In the genomic region with DNA sequence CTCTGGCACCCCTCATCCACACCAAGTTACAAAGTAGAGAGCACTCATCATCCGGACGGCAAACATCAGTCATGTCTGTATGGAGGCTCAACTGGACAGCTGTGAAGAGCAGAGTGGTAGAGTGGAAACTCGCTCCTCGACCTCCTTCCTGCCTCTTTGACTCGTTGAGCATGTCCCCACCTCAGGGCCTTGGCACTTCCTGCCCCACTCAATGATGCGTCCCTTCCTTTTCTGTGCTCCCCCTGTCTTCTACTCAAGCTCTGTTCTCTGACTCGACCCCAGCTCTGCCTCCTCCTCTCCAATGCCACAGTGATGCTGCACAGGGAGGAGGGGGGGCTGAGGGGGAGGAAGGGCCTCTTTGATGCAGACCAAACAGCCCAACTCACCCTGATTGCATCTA, we compare ENCODE assay signal across 15 mouse cellular contexts. TPM values are rescaled to one million over a fixed set of nuclear protein-coding genes. Genes with fewer than 3 reads are reported as not detected.
DNase-seq lines count a peak whose midpoint lies in the region; ATAC-seq and TF ChIP-seq lines count a peak whose summit lies in the region.
"Had no signal": no experiment of that assay in that cellular context is flagged by ENCODE, and none has a peak within 500 bp of the region (broad histone marks: within the 10 kb centered on the region; RNA-seq: fewer than 3 reads in every experiment).

No protein-coding gene starts in this region.

- ATAC-seq in forebrain, embryonic 15.5 days (replicated peaks): 0 out of 2 replicates have a peak, but pooled peaks have one; percentile 23
- ATAC-seq in forebrain, embryonic 12.5 days (ENCODE audit: low FRiP score): no peak
- no peak for ATAC-seq in midbrain, embryonic 16.5 days
- no peak for ATAC-seq in midbrain, embryonic 13.5 days

- peak; percentile 44 for DNase-seq in thymus, postnatal 14 days
- DNase-seq in lung, postnatal 10 days: no peak
- DNase-seq in layer of hippocampus, adult 2 months (ENCODE audit: low spot score in 2 of 2): no peak
- DNase-seq: adrenal gland, postnatal 36 days; gastrocnemius, postnatal 10 days; kidney, adult 2 months had no signal

- H3K4me1 ChIP-seq in forebrain, embryonic 15.5 days: peaks cover 22% of the 10 kb centered on the region
- H3K4me1 ChIP-seq in forebrain, embryonic 12.5 days: peaks cover 39% of the 10 kb centered on the region
- H3K4me1 ChIP-seq in midbrain, embryonic 16.5 days (ENCODE audit: control insufficient read depth, insufficient read depth, low read length): peaks cover 18% of the 10 kb centered on the region
- H3K4me1 ChIP-seq in midbrain, embryonic 13.5 days (replicated peaks): peaks cover 30% of the 10 kb centered on the region
- peaks cover 4% of the 10 kb centered on the region for H3K4me1 ChIP-seq in bone marrow, adult 2 months (ENCODE audit: control insufficient read depth, insufficient read depth, low read length)

- 66% methylated on average over 7 of the region's 7 CpGs for WGBS in forebrain, embryonic 15.5 days
- 62% methylated on average over 7 of the region's 7 CpGs for WGBS in forebrain, embryonic 12.5 days
- WGBS in midbrain, embryonic 16.5 days: 61% methylated on average over 7 of the region's 7 CpGs
- WGBS in midbrain, embryonic 13.5 days: 62% methylated on average over 7 of the region's 7 CpGs
- 25% methylated on average over 7 of the region's 7 CpGs for WGBS in bone marrow, adult 2 months

- TF ChIP-seq CTCF in bone marrow, adult 2 months (IDR thresholded peaks at IDR 0.05; ENCODE audit: control insufficient read depth, insufficient read depth, low read length): 0 out of 2 replicates have a peak, but pooled peaks have one; percentile 4
- no peak for TF ChIP-seq CTCF in layer of hippocampus, adult 2 months (conservative IDR thresholded peaks at IDR 0.05)

- no peaks in the 10 kb centered on the region for H3K9me3 ChIP-seq in forebrain, embryonic 15.5 days
- H3K9me3 ChIP-seq in forebrain, embryonic 12.5 days: no peaks in the 10 kb centered on the region
- no peaks in the 10 kb centered on the region for H3K9me3 ChIP-seq in midbrain, embryonic 16.5 days (replicated peaks; ENCODE audit: control insufficient read depth, low read length, poor library complexity, severe bottlenecking)
- no peaks in the 10 kb centered on the region for H3K9me3 ChIP-seq in midbrain, embryonic 13.5 days
- H3K9me3 ChIP-seq: forebrain, embryonic 13.5 days; midbrain, embryonic 12.5 days had no signal

- H3K27ac ChIP-seq in forebrain, embryonic 15.5 days (replicated peaks): no peak overlapping the region
- no peak overlapping the region for H3K27ac ChIP-seq in forebrain, embryonic 12.5 days
- H3K27ac ChIP-seq in midbrain, embryonic 16.5 days (ENCODE audit: low read length): 0 out of 2 replicates have a peak overlapping the region, but pooled peaks have one; percentile 7
- H3K27ac ChIP-seq in midbrain, embryonic 13.5 days: no peak overlapping the region
- H3K27ac ChIP-seq in bone marrow, adult 2 months (ENCODE audit: control insufficient read depth, insufficient read depth, low read depth, low read length, poor library complexity): peak overlapping the region; percentile 10; the same call in 1 of the 2 replicates
- no peak overlapping the region for H3K27ac ChIP-seq in layer of hippocampus, adult 2 months
- H3K27ac ChIP-seq: forebrain, embryonic 13.5 days; midbrain, embryonic 12.5 days had no signal

- TF ChIP-seq POLR2A in bone marrow, adult 2 months (IDR thresholded peaks at IDR 0.05; ENCODE audit: borderline replicate concordance, control insufficient read depth, low read depth, low read length): no peak

- no peaks in the 10 kb centered on the region for H3K27me3 ChIP-seq in forebrain, embryonic 15.5 days
- peaks cover 29% of the 10 kb centered on the region for H3K27me3 ChIP-seq in forebrain, embryonic 12.5 days
- no peaks in the 10 kb centered on the region for H3K27me3 ChIP-seq in midbrain, embryonic 16.5 days (ENCODE audit: control insufficient read depth, insufficient read depth, low read depth, low read length)
- peaks cover 7% of the 10 kb centered on the region; the same call in 1 of the 2 replicates for H3K27me3 ChIP-seq in midbrain, embryonic 13.5 days
- H3K27me3 ChIP-seq: forebrain, embryonic 13.5 days; midbrain, embryonic 12.5 days had no signal

- no peak overlapping the region for H3K4me3 ChIP-seq in forebrain, embryonic 15.5 days
- H3K4me3 ChIP-seq in forebrain, embryonic 12.5 days (replicated peaks): no peak overlapping the region
- no peak overlapping the region for H3K4me3 ChIP-seq in midbrain, embryonic 16.5 days (ENCODE audit: low read depth, low read length)
- no peak overlapping the region for H3K4me3 ChIP-seq in midbrain, embryonic 13.5 days (replicated peaks)
- H3K4me3 ChIP-seq in bone marrow, adult 2 months (replicated peaks; ENCODE audit: control insufficient read depth, low read depth, low read length): no peak overlapping the region
- H3K4me3 ChIP-seq in layer of hippocampus, adult 2 months: no peak overlapping the region
- H3K4me3 ChIP-seq: forebrain, embryonic 13.5 days; midbrain, embryonic 12.5 days had no signal

- no peak overlapping the region for H3K9ac ChIP-seq in forebrain, embryonic 15.5 days (replicated peaks)
- H3K9ac ChIP-seq in forebrain, embryonic 12.5 days: no peak overlapping the region
- H3K9ac ChIP-seq in midbrain, embryonic 16.5 days (ENCODE audit: low read depth, low read length): no peak overlapping the region
- no peak overlapping the region for H3K9ac ChIP-seq in midbrain, embryonic 13.5 days (replicated peaks)
- H3K9ac ChIP-seq: forebrain, embryonic 13.5 days; hindbrain, embryonic 14.5 days; midbrain, embryonic 12.5 days had no signal

- no peak overlapping the region for H3K4me2 ChIP-seq in forebrain, embryonic 15.5 days (replicated peaks)
- no peak overlapping the region for H3K4me2 ChIP-seq in forebrain, embryonic 12.5 days
- no peak overlapping the region for H3K4me2 ChIP-seq in midbrain, embryonic 16.5 days (ENCODE audit: low read length)
- no peak overlapping the region for H3K4me2 ChIP-seq in midbrain, embryonic 13.5 days (replicated peaks)
- H3K4me2 ChIP-seq: forebrain, embryonic 13.5 days; hindbrain, embryonic 14.5 days; liver, embryonic 11.5 days; midbrain, embryonic 12.5 days had no signal

- no peaks in the 10 kb centered on the region; the same call in 1 of the 2 replicates for H3K36me3 ChIP-seq in forebrain, embryonic 15.5 days
- H3K36me3 ChIP-seq in forebrain, embryonic 12.5 days (replicated peaks): peaks cover 10% of the 10 kb centered on the region
- H3K36me3 ChIP-seq in midbrain, embryonic 16.5 days (ENCODE audit: control insufficient read depth, insufficient read depth, low read length): no peaks in the 10 kb centered on the region
- peaks cover 3% of the 10 kb centered on the region for H3K36me3 ChIP-seq in midbrain, embryonic 13.5 days

RNA-seq across cellular contexts. Expression of a gene that starts 28.3 kb away (rescaled TPM):
- polyA plus RNA-seq in forebrain, embryonic 15.5 days (2015; fragmentation: Nextera tagmentation; extraction: Ambion mirVana): 7.1 and 7.5 TPM in 2 replicates
- polyA plus RNA-seq in forebrain, embryonic 12.5 days (2016; fragmentation: Nextera tagmentation; extraction: Ambion mirVana): 5.0 and 6.5 TPM in 2 replicates
- polyA plus RNA-seq in midbrain, embryonic 16.5 days (2015; fragmentation: Nextera tagmentation; extraction: Ambion mirVana): 3.8 and 5.1 TPM in 2 replicates
- 5.6 and 5.9 TPM in 2 replicates for polyA plus RNA-seq in midbrain, embryonic 13.5 days (2015; fragmentation: Nextera tagmentation; extraction: Ambion mirVana)
- 4.1 and 10.5 TPM in 2 replicates for polyA plus RNA-seq in bone marrow, adult 2 months (2011; ENCODE audit: insufficient read depth, insufficient read length, low replicate concordance, missing spikeins)
- total RNA-seq in layer of hippocampus, adult 2 months (2021): 10 to 100 TPM; 74.3 to 74.9 TPM

Comparison
In these comparisons a context has a peak if more than half of its experiments do, and no peak if none do; other contexts are left out.
1. H3K27ac ChIP-seq: peak in midbrain, embryonic 16.5 days (single experiment) and bone marrow, adult 2 months (single experiment); none in forebrain, embryonic 15.5 days (single experiment), forebrain, embryonic 12.5 days (single experiment), midbrain, embryonic 13.5 days (single experiment) and layer of hippocampus, adult 2 months (single experiment).